Mouse (Mus musculus) thymus, postnatal 25 days (tissue): Measurements from ENCODE around the gene Gpkow.
"Not testable (repeated sequence)": the region's sequence is repeated elsewhere in the genome, so short reads cannot be mapped to it uniquely, and the experiment has no call there.

Experiments
- DNase-seq: peaks from one replicate; pipeline ENCODE4 v3.0.0; 2022

Gene Gpkow

GRCm38 (mm10) chrX:7690486-7690885 is 6.4 kb upstream of the Gpkow start:
- no peak for DNase-seq

GRCm38 (mm10) chrX:7692862-7693261 is 4.1 kb upstream of the Gpkow start:
- DNase-seq: peak; percentile 49

GRCm38 (mm10) chrX:7696520-7696919 is 411 bp upstream of the Gpkow start:
- no peak for DNase-seq

GRCm38 (mm10) chrX:7713764-7714134 is 16.8 kb downstream of the Gpkow start:
- DNase-seq: not testable (repeated sequence)

GRCm38 (mm10) chrX:7714135-7714899 is 17.4 kb downstream of the Gpkow start, which contains the start of gene Wdr45:
Gene Wdr45, plus strand, starts transcription at chrX:7714333.
- peak; percentile 91 for DNase-seq

GRCm38 (mm10) chrX:7716058-7716457 is 19.1 kb downstream of the Gpkow start:
- DNase-seq: not testable (repeated sequence)

GRCm38 (mm10) chrX:7721514-7722281 is 24.8 kb downstream of the Gpkow start, which contains the start of gene Gm45208:
Gene Gm45208, plus strand, starts transcription at chrX:7722245.
- peak; percentile 73 for DNase-seq

GRCm38 (mm10) chrX:7722282-7722611 is 25.3 kb downstream of the Gpkow start:
- no peak for DNase-seq

- DNase-seq: no peak
These were observed 25.8 kb downstream of the Gpkow start for GRCm38 (mm10) chrX:7722691-7723090.

- no peak for DNase-seq
These were observed 27.2 kb downstream of the Gpkow start for GRCm38 (mm10) chrX:7724135-7724534.

GRCm38 (mm10) chrX:7725841-7726240 is 28.9 kb downstream of the Gpkow start:
- no peak for DNase-seq

- no peak for DNase-seq
These were observed 30.2 kb downstream of the Gpkow start for GRCm38 (mm10) chrX:7727176-7727575.

- DNase-seq: peak; percentile 72
These were observed 31.4 kb downstream of the Gpkow start, which contains the start of gene Praf2 for GRCm38 (mm10) chrX:7728215-7728921. Gene Praf2, plus strand, starts transcription at chrX:7728439.

- DNase-seq: no peak
These were observed 32.0 kb downstream of the Gpkow start for GRCm38 (mm10) chrX:7728922-7729265.

- peak; percentile 84 for DNase-seq
These were observed 36.7 kb downstream of the Gpkow start for GRCm38 (mm10) chrX:7733571-7734156.

GRCm38 (mm10) chrX:7739336-7740081 is 42.6 kb downstream of the Gpkow start:
- no peak for DNase-seq

- no peak for DNase-seq
These were observed 43.3 kb downstream of the Gpkow start for GRCm38 (mm10) chrX:7740082-7740819.

GRCm38 (mm10) chrX:7741103-7741502 is 44.2 kb downstream of the Gpkow start:
- no peak for DNase-seq

GRCm38 (mm10) chrX:7743470-7743869 is 46.5 kb downstream of the Gpkow start:
- no peak for DNase-seq

GRCm38 (mm10) chrX:7744940-7745339 is 48.0 kb downstream of the Gpkow start:
- no peak for DNase-seq

GRCm38 (mm10) chrX:7745429-7745828 is 48.5 kb downstream of the Gpkow start:
- no peak for DNase-seq
